Mouse (Mus musculus) megakaryocyte, embryonic 14.5 days (primary cell): ENCODE data around the gene Gstt1.

Experiments used
- FLI1 ChIP-seq: IDR thresholded peaks from 2 replicates; pipeline ENCODE4 v1.6.1; 2012; ENCODE audit warnings: low read length, inconsistent platforms, mixed read lengths
- GATA1 ChIP-seq: IDR thresholded peaks from 3 replicates; pipeline ENCODE4 v1.6.1; 2012; ENCODE audit warnings: mixed read lengths, low read length, inconsistent platforms, borderline replicate concordance

DNA sequence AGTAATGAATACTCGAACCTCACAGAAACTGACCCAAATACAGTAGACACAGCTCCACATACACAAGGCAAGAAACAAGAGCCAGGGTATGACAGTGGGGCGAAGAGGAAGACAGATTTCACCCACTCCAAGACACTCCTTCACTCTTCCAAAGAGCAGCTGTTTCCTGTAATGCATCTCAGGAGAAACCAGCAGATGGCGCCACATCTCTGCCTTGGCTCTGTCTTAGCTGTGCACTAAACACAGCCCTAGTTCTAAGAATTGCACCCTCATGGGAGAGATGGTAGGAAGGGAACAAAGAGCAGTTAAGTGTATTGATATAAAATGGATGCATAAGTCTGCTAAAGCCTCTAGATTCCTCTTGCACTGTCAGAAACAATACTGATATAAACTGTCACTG is 54.4 kb downstream of the Gstt1 start:
- TF ChIP-seq GATA1 (no peak), FLI1 (no peak)
